Mouse (Mus musculus) embryonic facial prominence, embryonic 12.5 days (tissue): ENCODE measurements around the gene Trpv2. TPM values are rescaled to one million over a fixed set of nuclear protein-coding genes. Genes with fewer than 3 reads are reported as not detected.

Source experiments
- ATAC-seq: fragments of 200-750 bp; cut with Nextera tagmentation; 2 replicates; pipeline ENCODE4 v1.8.0; 2017; ENCODE audit not compliant: insufficient number of reproducible peaks, insufficient read depth, low FRiP score, low TSS enrichment
- H3K27ac ChIP-seq: fragments of 300-500 bp; sonication (generic); 2 replicates; pipeline ENCODE4 v1.5.1; 2016; ENCODE audit warnings: mild to moderate bottlenecking
- H3K27me3 ChIP-seq: fragments of 300-500 bp; sonication (generic); 2 replicates; pipeline ENCODE4 v1.6.1; 2016; ENCODE audit warnings: mild to moderate bottlenecking, moderate library complexity
- H3K36me3 ChIP-seq: fragments of 300-500 bp; sonication (generic); 2 replicates; pipeline ENCODE4 v1.6.1; 2016; ENCODE audit warnings: mild to moderate bottlenecking
- H3K4me1 ChIP-seq: fragments of 300-500 bp; sonication (generic); 2 replicates; pipeline ENCODE4 v1.6.1; 2016
- H3K4me2 ChIP-seq: fragments of 300-500 bp; sonication (generic); replicated peaks from 2 replicates; pipeline ENCODE4 v1.6.1; 2016; ENCODE audit warnings: mild to moderate bottlenecking, moderate library complexity
- H3K4me3 ChIP-seq: fragments of 300-500 bp; sonication (generic); 2 replicates; pipeline ENCODE4 v1.5.1; 2016; ENCODE audit warnings: mild to moderate bottlenecking
- H3K9ac ChIP-seq: fragments of 300-500 bp; sonication (generic); 2 replicates; pipeline ENCODE4 v1.6.1; 2016; ENCODE audit warnings: mild to moderate bottlenecking, moderate library complexity
- H3K9me3 ChIP-seq: fragments of 300-500 bp; sonication (generic); 2 replicates; pipeline ENCODE4 v1.6.1; 2016; ENCODE audit warnings: mild to moderate bottlenecking, moderate library complexity
- WGBS: fragments of 180-500 bp; shearing (Covaris S2); methylation state at CpG from one replicate; pipeline ENCODE4 v1.1.7; 2016; 5-methylcytosine and 5-hydroxymethylcytosine counted together
- polyA plus RNA-seq: library from polyadenylated mRNA; unstranded; fragments of >200 nt; fragmentation: Nextera tagmentation; extraction: Ambion mirVana; gene quantifications from 2 replicates; pipeline ENCODE4 v1.2.1, GENCODE M21; 2016

The Trpv2 gene
- polyA plus RNA-seq, 1 experiment from 2014 or later, result 4.5 TPM

DNA sequence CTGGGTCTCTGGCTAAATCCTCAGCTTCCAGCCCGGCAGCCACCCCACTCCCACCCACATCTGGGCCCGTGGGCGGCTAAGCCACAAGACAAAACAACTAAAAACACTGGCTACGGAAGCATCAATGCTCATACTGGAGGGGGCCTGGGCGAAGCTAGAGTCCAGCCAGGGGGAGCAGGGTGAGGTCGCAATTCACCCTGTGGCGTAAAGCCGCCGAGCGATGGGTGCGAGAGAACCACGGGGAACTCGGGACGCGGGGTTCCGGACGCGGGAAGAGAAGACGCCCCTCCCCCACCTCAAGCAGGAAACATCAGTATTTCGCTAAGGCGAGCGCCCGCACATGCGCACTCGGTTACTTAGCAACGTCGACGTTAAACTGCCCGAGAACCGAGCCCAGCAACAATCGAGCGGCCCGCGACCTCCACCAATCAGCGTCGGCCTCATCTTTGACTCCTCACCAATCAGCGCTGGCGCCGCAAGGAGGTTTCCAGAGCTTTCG, 23.5 kb upstream of the Trpv2 start, which contains the start of gene Ubb:
TSS of gene Ubb (plus strand) at position 445 of the 499 bp plus-strand sequence.
- Histone ChIP-seq H3K9ac (peak within 1 kb of the TSS; percentile 94), H3K4me3 (peak within 1 kb of the TSS; percentile 68), H3K9me3 (no peaks in the 10 kb centered on the region), H3K27me3 (no peaks in the 10 kb centered on the region), H3K4me2 (peak within 1 kb of the TSS; percentile 73), H3K4me1 (peaks cover 24% of the 10 kb centered on the region), H3K36me3 (peaks cover 22% of the 10 kb centered on the region), H3K27ac (peak within 1 kb of the TSS; percentile 99)
- ATAC-seq, result peak; percentile 95
- WGBS, result 0% methylated on average over 40 of the region's 40 CpGs

DNA sequence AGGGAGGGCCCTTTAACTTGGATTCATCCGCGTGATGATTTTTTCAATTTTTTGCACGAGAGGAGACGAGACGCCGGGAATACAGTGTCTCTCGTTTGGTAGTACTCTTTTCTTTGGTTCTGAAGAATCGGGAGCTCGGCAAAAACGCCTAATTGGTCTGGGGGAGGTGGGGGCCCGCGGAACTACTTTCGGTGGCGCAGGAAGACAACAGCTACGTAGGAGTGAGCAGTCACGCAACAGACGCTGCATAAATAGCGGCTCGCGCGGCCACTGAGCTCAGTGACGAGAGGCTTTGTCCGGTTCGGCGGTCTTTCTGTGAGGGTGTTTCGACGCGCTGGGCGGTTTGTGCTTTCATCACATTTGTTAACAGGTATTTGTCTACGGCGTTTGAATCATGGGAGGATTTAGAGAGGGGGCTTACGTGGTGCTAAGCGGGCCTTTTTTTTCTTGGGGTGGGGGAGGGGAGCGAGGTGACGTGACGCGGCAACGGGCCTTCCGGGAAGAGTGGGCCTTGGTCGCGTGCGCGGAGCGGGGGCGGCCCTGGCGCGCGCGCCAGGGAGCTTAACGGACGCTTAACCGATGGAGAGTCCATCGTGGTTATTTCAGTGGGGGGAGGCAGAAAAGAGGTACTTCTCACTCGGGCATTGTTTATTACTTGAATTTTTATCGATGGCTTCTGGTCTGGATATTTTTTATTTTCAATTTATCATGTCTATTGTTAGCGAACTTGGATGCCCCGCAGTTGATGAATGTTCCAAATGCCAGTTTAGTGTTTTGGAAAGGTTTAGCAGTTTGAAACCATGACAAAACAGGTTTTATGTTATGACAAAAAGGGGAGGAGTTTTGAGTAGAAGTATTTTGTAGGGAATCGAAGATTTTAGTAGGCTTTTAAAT, 22.8 kb upstream of the Trpv2 start:
- Histone ChIP-seq H3K4me1 (peaks cover 24% of the 10 kb centered on the region), H3K4me3 (peak overlapping the region; percentile 68), H3K27ac (peak overlapping the region; percentile 99), H3K27me3 (no peaks in the 10 kb centered on the region), H3K9me3 (no peaks in the 10 kb centered on the region), H3K9ac (peak overlapping the region; percentile 94), H3K36me3 (peaks cover 22% of the 10 kb centered on the region), H3K4me2 (peak overlapping the region; percentile 73)
- under 1% methylated on average over 58 of the region's 58 CpGs for WGBS
- peak; percentile 70 for ATAC-seq

DNA sequence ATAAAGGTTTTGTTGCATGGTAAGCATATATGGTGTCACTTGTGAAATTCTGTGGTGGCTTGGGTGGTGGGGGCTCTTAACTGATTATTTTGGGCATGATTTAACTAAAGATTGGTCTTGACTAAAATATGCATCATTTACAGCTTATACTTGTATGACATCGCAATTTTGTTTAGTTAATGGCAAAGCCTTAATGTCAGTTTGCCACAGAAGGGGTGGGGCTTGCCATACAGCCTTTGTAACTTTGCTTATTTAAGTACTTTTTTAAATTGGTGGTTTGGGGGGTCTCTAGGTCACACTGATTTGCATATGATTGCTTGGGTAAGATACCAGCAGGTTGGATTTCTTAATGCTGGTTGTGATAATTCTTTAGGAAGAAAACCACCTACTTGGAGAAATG, 21.1 kb upstream of the Trpv2 start:
- no peak overlapping the region for H3K27ac ChIP-seq
- no peaks in the 10 kb centered on the region for H3K27me3 ChIP-seq
- no peak for ATAC-seq
- peak overlapping the region; percentile 42; the same call in 1 of the 2 replicates for H3K9ac ChIP-seq
- H3K36me3 ChIP-seq, result peaks cover 22% of the 10 kb centered on the region
- peaks cover 24% of the 10 kb centered on the region for H3K4me1 ChIP-seq
- peak overlapping the region; percentile 50 for H3K4me3 ChIP-seq
- H3K9me3 ChIP-seq, result no peaks in the 10 kb centered on the region
- H3K4me2 ChIP-seq, result peak overlapping the region; percentile 78
- 37% methylated on average over 1 of the region's 1 CpGs for WGBS

DNA sequence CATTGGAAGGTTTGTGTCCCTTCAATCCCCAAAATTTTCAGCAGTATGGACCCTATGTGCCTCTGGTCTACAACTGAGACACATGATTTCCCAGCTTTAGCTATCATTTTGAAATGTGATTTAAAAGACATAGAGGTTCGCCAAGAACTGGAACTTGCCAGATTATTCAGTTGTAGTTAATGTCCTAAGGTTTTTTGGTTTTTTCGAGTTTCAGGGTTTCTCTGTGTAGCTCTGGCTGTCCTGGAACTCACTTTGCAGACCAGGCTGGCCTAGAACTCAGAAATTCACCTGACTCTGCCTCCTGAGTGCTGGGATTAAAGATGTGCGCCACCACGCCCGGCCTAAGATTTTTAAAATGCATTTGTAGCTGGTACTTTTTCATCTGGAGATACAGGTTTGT, 20.7 kb upstream of the Trpv2 start:
- H3K4me1 ChIP-seq, result peaks cover 24% of the 10 kb centered on the region
- ATAC-seq, result no peak
- peak overlapping the region; percentile 78 for H3K4me2 ChIP-seq
- peak overlapping the region; percentile 50 for H3K4me3 ChIP-seq
- 86% methylated on average over 5 of the region's 5 CpGs for WGBS
- H3K9me3 ChIP-seq, result no peaks in the 10 kb centered on the region
- H3K27me3 ChIP-seq, result no peaks in the 10 kb centered on the region
- no peak overlapping the region for H3K27ac ChIP-seq
- H3K9ac ChIP-seq, result peak overlapping the region; percentile 42; the same call in 1 of the 2 replicates
- peaks cover 22% of the 10 kb centered on the region for H3K36me3 ChIP-seq

DNA sequence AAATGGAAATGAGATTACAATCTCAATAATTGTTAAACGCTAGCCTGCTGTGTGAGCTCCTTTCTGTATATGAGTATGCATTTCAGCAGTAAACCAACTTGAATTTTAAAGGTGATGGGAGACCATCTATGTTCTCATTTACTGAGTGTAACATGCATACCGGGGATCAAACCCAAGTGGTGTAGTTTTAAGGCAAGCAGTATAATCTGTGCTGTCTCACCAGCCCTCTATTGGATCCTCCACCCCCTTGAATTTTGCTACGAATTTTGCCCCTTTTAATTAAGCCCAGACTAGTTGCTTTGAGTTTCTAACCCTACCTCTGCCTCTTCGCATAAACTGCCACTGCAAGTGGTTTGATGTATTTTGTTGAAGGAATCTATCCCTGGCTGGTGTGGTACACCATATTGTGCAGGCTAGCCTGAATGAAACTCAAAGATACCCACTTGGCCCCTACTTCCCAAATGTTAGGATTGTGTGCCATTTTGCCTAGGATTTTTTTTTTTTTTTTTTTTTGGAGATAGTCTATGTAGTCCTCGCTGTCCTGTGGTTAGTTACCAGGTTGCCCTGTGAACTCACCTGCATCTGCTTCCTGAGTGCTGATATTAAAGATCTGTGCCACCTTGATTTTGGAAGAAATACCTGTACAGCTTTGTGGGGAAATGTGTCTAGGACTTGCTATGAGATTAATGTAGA, 20.0 kb upstream of the Trpv2 start:
- no peak for ATAC-seq
- peaks cover 22% of the 10 kb centered on the region for H3K36me3 ChIP-seq
- 66% methylated on average over 5 of the region's 5 CpGs for WGBS
- no peaks in the 10 kb centered on the region for H3K27me3 ChIP-seq
- no peaks in the 10 kb centered on the region for H3K9me3 ChIP-seq
- H3K4me3 ChIP-seq, result peak overlapping the region; percentile 50
- no peak overlapping the region for H3K9ac ChIP-seq
- H3K4me1 ChIP-seq, result peaks cover 24% of the 10 kb centered on the region
- peak overlapping the region; percentile 78 for H3K4me2 ChIP-seq
- H3K27ac ChIP-seq, result no peak overlapping the region

DNA sequence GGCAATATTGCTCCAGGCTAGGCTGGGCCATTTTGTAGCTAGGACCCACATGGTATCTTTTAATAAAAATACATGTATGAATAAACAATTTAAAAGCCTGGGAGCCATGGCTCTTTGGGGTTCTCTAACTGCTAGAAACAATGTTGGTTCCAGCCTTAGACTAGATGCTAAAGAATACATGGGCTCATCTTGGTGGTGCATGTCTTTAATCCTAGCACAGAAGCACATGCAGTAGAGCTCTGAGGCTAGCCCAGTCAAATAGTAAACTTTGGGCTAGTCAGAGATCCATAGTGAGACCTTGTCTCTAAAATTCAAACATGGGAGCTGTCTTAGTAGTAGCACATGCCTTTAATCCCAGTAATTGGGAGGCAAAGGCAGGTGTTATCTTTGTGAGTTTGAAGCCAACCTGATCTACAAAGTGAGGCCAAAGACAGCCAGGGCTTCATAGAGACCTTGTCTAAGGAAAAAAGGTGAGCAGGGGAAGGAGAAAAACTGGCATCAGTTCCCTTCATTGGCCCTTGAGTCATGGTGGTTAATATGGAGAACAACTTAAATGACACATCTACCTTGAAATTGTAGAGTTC, 19.3 kb upstream of the Trpv2 start:
- no peak overlapping the region for H3K9ac ChIP-seq
- no peak overlapping the region for H3K27ac ChIP-seq
- peaks cover 22% of the 10 kb centered on the region for H3K36me3 ChIP-seq
- peak overlapping the region; percentile 50; the same call in 1 of the 2 replicates for H3K4me3 ChIP-seq
- no peak for ATAC-seq
- peaks cover 18% of the 10 kb centered on the region for H3K4me1 ChIP-seq
- peak overlapping the region; percentile 78 for H3K4me2 ChIP-seq
- no peaks in the 10 kb centered on the region for H3K9me3 ChIP-seq
- no peaks in the 10 kb centered on the region for H3K27me3 ChIP-seq

DNA sequence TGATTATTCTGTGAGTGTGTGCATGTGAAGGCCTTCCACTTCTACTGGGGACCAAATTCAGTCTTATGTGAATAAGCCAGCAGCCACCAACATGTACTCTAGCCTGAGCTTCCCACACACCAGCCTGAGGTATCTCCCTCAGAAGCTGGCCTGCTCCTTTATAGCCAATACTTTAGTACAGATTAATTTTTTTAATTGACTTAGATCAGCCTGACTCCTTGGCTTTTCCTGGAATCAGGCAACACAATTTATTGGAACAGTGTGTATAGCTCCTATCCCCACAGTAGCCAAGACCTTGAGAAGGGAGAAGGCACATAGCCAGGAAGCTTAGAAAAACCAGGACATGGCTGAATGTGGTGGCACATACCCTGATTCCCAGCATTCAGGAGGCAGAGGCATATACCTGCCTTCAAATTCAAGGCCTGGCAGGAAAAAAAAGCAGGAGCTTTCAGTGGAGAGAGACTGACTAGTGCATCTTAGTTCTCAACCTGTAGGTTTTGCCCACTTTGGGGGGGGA, 18.3 kb upstream of the Trpv2 start:
- Histone ChIP-seq H3K36me3 (peaks cover 22% of the 10 kb centered on the region), H3K4me2 (no peak overlapping the region), H3K4me3 (no peak overlapping the region), H3K27ac (no peak overlapping the region), H3K27me3 (no peaks in the 10 kb centered on the region), H3K4me1 (peaks cover 18% of the 10 kb centered on the region), H3K9me3 (no peaks in the 10 kb centered on the region), H3K9ac (no peak overlapping the region)
- no peak for ATAC-seq

DNA sequence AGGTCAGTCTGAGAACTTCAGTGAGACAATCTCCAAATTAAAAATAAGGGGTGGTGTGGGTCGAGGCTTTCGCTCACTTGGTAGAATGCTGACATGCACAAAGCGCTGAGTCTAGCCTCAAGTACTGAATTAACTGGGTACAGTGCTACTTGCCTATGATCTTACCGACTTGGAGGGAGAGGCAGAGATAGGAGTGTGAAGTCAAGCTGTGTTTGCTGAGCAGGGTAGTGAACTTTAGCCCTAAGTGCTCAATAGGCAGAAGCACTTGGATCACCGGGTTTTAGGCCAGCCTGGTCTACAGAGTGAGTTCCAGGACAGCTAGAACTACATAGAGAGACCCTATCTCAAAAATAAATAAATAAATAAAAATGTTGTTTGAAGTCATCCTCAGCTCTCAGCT, 17.1 kb upstream of the Trpv2 start:
- H3K4me1 ChIP-seq, result peaks cover 18% of the 10 kb centered on the region
- no peak overlapping the region for H3K4me2 ChIP-seq
- H3K9me3 ChIP-seq, result no peaks in the 10 kb centered on the region
- ATAC-seq, result no peak
- no peak overlapping the region for H3K9ac ChIP-seq
- no peaks in the 10 kb centered on the region for H3K27me3 ChIP-seq
- peaks cover 22% of the 10 kb centered on the region for H3K36me3 ChIP-seq
- WGBS, result 69% methylated on average over 5 of the region's 5 CpGs
- no peak overlapping the region for H3K4me3 ChIP-seq
- no peak overlapping the region for H3K27ac ChIP-seq

DNA sequence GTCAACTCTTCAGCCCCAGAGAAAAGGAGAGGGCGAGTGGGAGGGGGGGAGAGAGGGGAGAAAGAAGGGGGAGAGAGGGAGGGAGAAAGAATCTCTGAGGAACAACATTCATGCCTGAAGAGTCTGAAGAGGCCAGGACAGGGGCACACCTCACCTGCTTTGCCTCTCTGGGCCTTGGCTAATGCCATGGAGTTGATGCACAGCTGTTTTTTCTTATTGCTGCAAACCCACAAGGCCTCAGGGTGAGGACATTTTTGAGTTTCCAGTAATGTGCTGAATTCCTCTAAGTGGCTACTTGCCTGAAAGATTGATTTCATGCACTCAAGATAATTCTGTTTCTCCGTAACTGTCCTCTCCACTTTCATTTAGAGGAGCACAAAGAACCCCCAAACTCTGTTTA, 16.1 kb upstream of the Trpv2 start:
- Histone ChIP-seq H3K4me1 (peaks cover 18% of the 10 kb centered on the region), H3K4me2 (no peak overlapping the region), H3K27ac (no peak overlapping the region), H3K9me3 (no peaks in the 10 kb centered on the region), H3K27me3 (no peaks in the 10 kb centered on the region), H3K4me3 (no peak overlapping the region), H3K36me3 (peaks cover 20% of the 10 kb centered on the region), H3K9ac (no peak overlapping the region)
- 41% methylated on average over 2 of the region's 2 CpGs for WGBS
- no peak for ATAC-seq

DNA sequence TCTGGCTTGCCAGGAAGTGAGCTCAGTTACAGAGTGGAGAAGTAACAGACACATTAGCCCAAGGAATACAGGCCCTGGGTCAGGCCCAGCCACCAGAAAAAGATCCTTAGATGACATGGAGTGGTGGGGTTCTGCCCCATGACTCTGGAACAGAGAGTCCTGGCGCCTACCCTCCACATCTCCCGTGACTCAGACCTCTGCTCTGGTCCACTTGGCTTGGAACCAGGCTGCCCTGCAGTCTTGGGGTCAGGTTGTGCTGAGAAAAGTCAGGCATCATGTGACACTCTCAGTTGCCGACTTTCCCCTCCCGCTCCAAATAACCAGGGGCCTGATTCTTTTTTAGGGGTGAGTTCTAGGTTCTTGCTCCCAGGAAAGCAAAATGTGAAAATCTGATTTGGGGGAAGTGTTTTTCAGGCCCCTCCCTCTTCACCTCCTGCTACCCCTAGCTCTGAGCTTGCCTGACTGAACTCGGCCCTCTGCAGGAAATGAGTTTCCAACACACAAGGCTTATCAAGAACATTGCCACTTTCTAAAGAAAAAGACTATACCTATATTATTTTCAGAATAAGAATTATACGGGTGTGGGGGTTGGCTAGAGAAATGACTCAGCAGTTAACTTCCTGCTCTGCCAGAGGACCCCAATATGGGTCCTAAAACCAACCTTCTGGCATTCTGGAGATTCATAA, 15.2 kb upstream of the Trpv2 start:
- no peak for ATAC-seq
- Histone ChIP-seq H3K4me3 (no peak overlapping the region), H3K4me1 (peaks cover 8% of the 10 kb centered on the region), H3K36me3 (peaks cover 12% of the 10 kb centered on the region), H3K9ac (no peak overlapping the region), H3K27ac (no peak overlapping the region), H3K27me3 (no peaks in the 10 kb centered on the region), H3K9me3 (no peaks in the 10 kb centered on the region), H3K4me2 (no peak overlapping the region)
- WGBS, result 49% methylated on average over 6 of the region's 6 CpGs

DNA sequence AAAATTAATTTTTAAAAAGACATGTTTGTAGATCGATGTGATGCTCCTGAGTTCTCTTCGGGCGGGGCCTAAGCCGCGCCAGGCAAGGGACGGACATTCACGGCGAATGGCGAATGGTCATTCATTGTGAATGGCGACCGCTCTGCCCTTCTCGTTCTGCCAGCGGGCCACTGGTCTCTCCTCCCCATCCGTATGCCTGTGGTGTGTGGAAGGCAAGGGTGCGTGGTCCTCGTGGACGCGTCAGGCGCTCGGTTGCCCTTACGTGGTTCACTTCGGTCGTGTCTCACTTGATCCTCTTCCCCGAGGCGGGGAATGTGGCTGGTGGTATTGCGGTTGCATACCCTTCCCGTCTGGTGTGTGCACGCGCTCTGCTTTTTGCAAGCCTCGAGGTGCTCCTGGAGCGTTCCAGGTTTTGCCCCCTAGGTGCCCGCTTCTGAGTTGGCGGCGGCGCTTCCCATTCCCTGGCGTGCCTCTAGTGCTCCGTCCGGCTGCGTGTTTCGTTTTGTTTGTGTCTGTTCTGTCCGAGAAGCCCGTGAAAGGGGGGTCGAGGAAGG, 13.7 kb upstream of the Trpv2 start:
- no peak for ATAC-seq
- H3K9ac ChIP-seq, result no peak overlapping the region
- H3K4me3 ChIP-seq, result peak overlapping the region; percentile 28
- no peaks in the 10 kb centered on the region for H3K27me3 ChIP-seq
- no peaks in the 10 kb centered on the region for H3K36me3 ChIP-seq
- peak overlapping the region; percentile 50 for H3K4me2 ChIP-seq
- no peaks in the 10 kb centered on the region for H3K9me3 ChIP-seq
- H3K4me1 ChIP-seq, result no peaks in the 10 kb centered on the region
- WGBS, result 27% methylated on average over 43 of the region's 43 CpGs
- no peak overlapping the region for H3K27ac ChIP-seq
